Mouse (Mus musculus): ENCODE measurements at regions not wholly inside any gene's neighbourhood (a gene's known extent, or its start where the extent isn't known, plus 50 kb on each side); places are given as distances from the start of the nearest gene placed in this dataset.

- TF ChIP-seq POLR2A (IDR thresholded peaks at IDR 0.05; ENCODE audit: insufficient read length, low read depth) (no peak), USF1 (IDR thresholded peaks at IDR 0.05; ENCODE audit: low read depth) (no peak), POLR2AphosphoS2 (IDR thresholded peaks at IDR 0.05; ENCODE audit: insufficient read length, low read depth) (no peak), CEBPB (IDR thresholded peaks at IDR 0.05; ENCODE audit: insufficient read depth, poor library complexity, severe bottlenecking) (no peak), TCF12 (IDR thresholded peaks at IDR 0.05; ENCODE audit: insufficient read depth, poor library complexity, severe bottlenecking) (no peak)
Observed at GRCm38 (mm10) chr1:138908860-138909259, 52.2 kb upstream of the 2310009B15Rik start.
